Mouse (Mus musculus) CD4-positive, CD25-positive, alpha-beta regulatory T cell, adult 4 months (primary cell): ENCODE results near the gene Usp20. TPM values are rescaled to one million over a fixed set of nuclear protein-coding genes. Genes with fewer than 3 reads are reported as not detected.
A peak's percentile ranks its signal among the peaks of the same experiment; 100 is the strongest.

Source experiments
- ATAC-seq: one replicate; pipeline ENCODE4 v1.8.0; 2017
- polyA plus RNA-seq, 2 experiments: library from polyadenylated mRNA; unstranded; fragments of 100-300 nt; shearing (Covaris generic); gene quantifications; one replicate each; pipeline ENCODE4 v1.2.1; 2017

The Usp20 gene
- polyA plus RNA-seq, 2 experiments from 2014 or later: 11.0 to 25.8 TPM

- no peak for ATAC-seq
Measured at GRCm38 (mm10) chr2:30990221-30990620, 8.1 kb downstream of the Usp20 start.

GRCm38 (mm10) chr2:30994853-30995252 is 12.8 kb downstream of the Usp20 start:
- no peak for ATAC-seq

- peak; percentile 54 for ATAC-seq
Measured at GRCm38 (mm10) chr2:30995432-30995996, 13.4 kb downstream of the Usp20 start.

- ATAC-seq: no peak
Measured at GRCm38 (mm10) chr2:30998443-30999260, 16.6 kb downstream of the Usp20 start.

- no peak for ATAC-seq
Measured at GRCm38 (mm10) chr2:31002857-31003256, 20.8 kb downstream of the Usp20 start.

- no peak for ATAC-seq
Measured at GRCm38 (mm10) chr2:31005453-31005852, 23.4 kb downstream of the Usp20 start.

- ATAC-seq: no peak
Measured at GRCm38 (mm10) chr2:31006434-31006833, 24.4 kb downstream of the Usp20 start.

- ATAC-seq: no peak
Measured at GRCm38 (mm10) chr2:31007208-31007607, 25.1 kb downstream of the Usp20 start.

GRCm38 (mm10) chr2:31013371-31014120 is 31.5 kb downstream of the Usp20 start:
- no peak for ATAC-seq

GRCm38 (mm10) chr2:31017625-31018317 is 35.7 kb downstream of the Usp20 start:
- ATAC-seq: no peak

GRCm38 (mm10) chr2:31018519-31018918 is 36.4 kb downstream of the Usp20 start:
- ATAC-seq: no peak

- no peak for ATAC-seq
Measured at GRCm38 (mm10) chr2:31019011-31019410, 36.9 kb downstream of the Usp20 start.

- ATAC-seq: no peak
Measured at GRCm38 (mm10) chr2:31020202-31020601, 38.1 kb downstream of the Usp20 start.

GRCm38 (mm10) chr2:31023940-31024339 is 41.9 kb downstream of the Usp20 start:
- no peak for ATAC-seq

- peak; percentile 61 for ATAC-seq
Measured at GRCm38 (mm10) chr2:31024618-31025370, 42.7 kb downstream of the Usp20 start.

- ATAC-seq: no peak
Measured at GRCm38 (mm10) chr2:31025458-31025857, 43.4 kb downstream of the Usp20 start.

GRCm38 (mm10) chr2:31026642-31027041 is 44.6 kb downstream of the Usp20 start:
- peak; percentile 79 for ATAC-seq

- ATAC-seq: no peak
Measured at GRCm38 (mm10) chr2:31031972-31032371, 49.9 kb downstream of the Usp20 start.

GRCm38 (mm10) chr2:31036811-31037210 is 54.7 kb downstream of the Usp20 start:
- peak; percentile 56 for ATAC-seq

- ATAC-seq: no peak
Measured at GRCm38 (mm10) chr2:31040043-31040442, 58.0 kb downstream of the Usp20 start.

- no peak for ATAC-seq
Measured at GRCm38 (mm10) chr2:31040487-31040886, 58.4 kb downstream of the Usp20 start.

- no peak for ATAC-seq
Measured at GRCm38 (mm10) chr2:31041386-31041785, 59.3 kb downstream of the Usp20 start.
